Mouse (Mus musculus) liver, embryonic 16.5 days (tissue): Measurements from ENCODE around the gene Hivep2. TPM values are rescaled to one million over a fixed set of nuclear protein-coding genes. Genes with fewer than 3 reads are reported as not detected.

Experiments
- ATAC-seq: fragments of 200-750 bp; cut with Nextera tagmentation; 2 replicates; pipeline ENCODE4 v1.8.0; 2017; ENCODE audit warnings: low read depth, mild to moderate bottlenecking, moderate number of reproducible peaks, moderate library complexity
- H3K27ac ChIP-seq: fragments of 300-500 bp; sonication (generic); 2 replicates; pipeline ENCODE4 v1.5.1; 2014; ENCODE audit warnings: mild to moderate bottlenecking, low read length
- H3K27me3 ChIP-seq: fragments of 300-500 bp; sonication (generic); 2 replicates; pipeline ENCODE4 v1.6.1; 2014; ENCODE audit warnings: low read depth, low read length, mixed read lengths; ENCODE audit not compliant: control insufficient read depth, insufficient read depth
- H3K36me3 ChIP-seq: fragments of 300-500 bp; sonication (generic); 2 replicates; pipeline ENCODE4 v1.6.1; 2014; ENCODE audit warnings: mild to moderate bottlenecking; ENCODE audit not compliant: control insufficient read depth, insufficient read depth
- H3K4me1 ChIP-seq: fragments of 300-500 bp; sonication (generic); 2 replicates; pipeline ENCODE4 v1.6.1; 2014; ENCODE audit warnings: low read depth, low read length, mixed read lengths; ENCODE audit not compliant: control insufficient read depth
- H3K4me2 ChIP-seq: fragments of 300-500 bp; sonication (generic); 2 replicates; pipeline ENCODE4 v1.6.1; 2014; ENCODE audit warnings: low read depth, low read length, mixed read lengths
- H3K4me3 ChIP-seq: fragments of 300-500 bp; sonication (generic); 2 replicates; pipeline ENCODE4 v1.5.1; 2014; ENCODE audit warnings: low read depth, mild to moderate bottlenecking, low read length
- H3K9ac ChIP-seq: fragments of 300-500 bp; sonication (generic); 2 replicates; pipeline ENCODE4 v1.6.1; 2014; ENCODE audit warnings: low read depth, low read length
- H3K9me3 ChIP-seq: fragments of 300-500 bp; sonication (generic); replicated peaks from 2 replicates; pipeline ENCODE4 v1.6.1; 2016; ENCODE audit warnings: low read length; ENCODE audit not compliant: control insufficient read depth
- WGBS: fragments of 180-500 bp; shearing (Covaris S2); extraction: QIAGEN DNeasy Blood & Tissue Kit; methylation state at CpG from one replicate; pipeline ENCODE4 v1.1.7; 2014; ENCODE audit not compliant: insufficient replicate concordance; 5-methylcytosine and 5-hydroxymethylcytosine counted together
- polyA plus RNA-seq: library from polyadenylated mRNA; unstranded; fragments of >200 nt; fragmentation: Nextera tagmentation; extraction: Ambion mirVana; gene quantifications from 2 replicates; pipeline ENCODE4 v1.2.1, GENCODE M21; 2015

The Hivep2 gene
- polyA plus RNA-seq, 1 experiment from 2014 or later, result 0.55 TPM

DNA sequence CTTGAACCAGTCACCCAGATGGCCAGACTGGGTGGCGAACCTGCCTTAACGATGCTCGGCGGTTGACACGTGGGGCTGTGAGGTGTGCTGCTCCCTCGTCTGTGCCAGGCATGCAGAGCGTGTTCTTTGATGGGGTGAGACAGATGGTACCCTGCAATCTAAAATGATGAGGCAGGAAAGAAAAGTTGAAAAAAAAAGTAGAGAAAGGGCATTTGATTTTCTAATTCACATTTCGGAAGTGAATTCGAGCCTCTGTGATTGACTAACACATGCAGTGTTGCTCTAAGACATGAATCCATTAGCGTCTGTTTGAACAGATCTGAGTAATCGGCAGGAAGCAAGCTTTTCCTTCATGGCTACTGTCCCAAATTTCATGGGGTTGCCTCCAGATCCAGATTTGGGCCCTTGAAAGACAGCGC, 119.4 kb downstream of the Hivep2 start:
- H3K4me1 ChIP-seq, result no peaks in the 10 kb centered on the region
- H3K4me3 ChIP-seq, result no peak overlapping the region
- no peaks in the 10 kb centered on the region for H3K27me3 ChIP-seq
- 70% methylated on average over 12 of the region's 12 CpGs for WGBS
- 0 out of 2 replicates have a peak overlapping the region, but pooled peaks have one; percentile 39 for H3K4me2 ChIP-seq
- 0 out of 2 replicates have a peak overlapping the region, but pooled peaks have one; percentile 9 for H3K27ac ChIP-seq
- H3K9ac ChIP-seq, result no peak overlapping the region
- no peak for ATAC-seq
- no peaks in the 10 kb centered on the region for H3K9me3 ChIP-seq
- no peaks in the 10 kb centered on the region for H3K36me3 ChIP-seq

DNA sequence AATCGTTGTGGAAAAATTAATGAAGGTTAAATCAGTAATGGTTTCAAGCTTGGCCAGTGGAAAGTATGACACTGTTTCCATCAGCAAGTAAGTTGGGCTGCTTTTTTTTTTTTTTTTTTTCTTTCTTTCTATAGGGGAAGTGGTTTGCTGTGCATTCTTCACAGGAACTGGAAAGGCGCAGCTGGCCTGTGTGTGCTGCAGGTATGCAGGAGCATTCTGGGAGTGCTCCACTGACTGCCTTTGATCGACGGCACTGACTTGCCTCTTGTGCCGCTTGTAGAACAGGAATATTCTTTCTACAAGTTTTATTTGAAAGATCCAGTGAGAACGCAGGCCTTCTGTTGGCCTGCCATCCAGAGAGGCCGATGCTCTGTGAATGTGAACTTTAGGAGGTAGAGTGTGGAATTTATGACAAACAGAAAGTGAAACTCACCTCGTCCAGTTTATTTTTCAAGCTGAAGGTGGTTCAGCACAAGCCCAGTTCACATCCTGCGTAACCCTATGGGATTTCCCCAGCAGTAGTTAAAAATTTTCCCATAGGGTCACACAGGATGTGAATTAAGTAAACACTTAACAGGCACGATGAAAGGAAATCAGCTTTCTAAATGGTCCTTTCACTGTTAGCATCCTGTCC, 120.1 kb downstream of the Hivep2 start:
- H3K4me2 ChIP-seq, result peak overlapping the region; percentile 39
- peak; percentile 43; the same call in 1 of the 2 replicates for ATAC-seq
- H3K9me3 ChIP-seq, result no peaks in the 10 kb centered on the region
- no peaks in the 10 kb centered on the region for H3K36me3 ChIP-seq
- H3K4me1 ChIP-seq, result no peaks in the 10 kb centered on the region
- WGBS, result 16% methylated on average over 10 of the region's 10 CpGs
- H3K4me3 ChIP-seq, result peak overlapping the region; percentile 21
- H3K27me3 ChIP-seq, result no peaks in the 10 kb centered on the region
- H3K9ac ChIP-seq, result no peak overlapping the region
- no peak overlapping the region for H3K27ac ChIP-seq

DNA sequence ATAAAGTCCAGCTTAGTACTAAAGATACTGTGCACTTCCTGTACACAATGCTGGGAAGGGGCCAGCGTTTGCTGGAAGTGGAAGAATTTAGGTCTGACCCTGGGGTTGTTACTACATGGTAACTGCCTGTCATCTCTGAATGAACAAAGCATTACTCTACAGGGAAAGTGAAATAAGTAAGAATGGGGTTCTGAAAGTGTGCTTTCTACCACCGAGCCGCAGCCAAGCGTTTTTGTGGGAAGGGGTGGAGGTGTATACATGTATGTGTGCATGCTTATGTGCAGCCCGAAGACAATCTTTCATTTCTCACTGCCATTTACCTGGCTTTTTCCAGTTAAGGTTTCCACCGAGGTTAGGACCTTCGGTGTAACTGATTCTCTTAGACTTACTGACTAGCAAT, 121.4 kb downstream of the Hivep2 start:
- no peak overlapping the region for H3K9ac ChIP-seq
- no peaks in the 10 kb centered on the region for H3K27me3 ChIP-seq
- H3K36me3 ChIP-seq, result no peaks in the 10 kb centered on the region
- H3K4me2 ChIP-seq, result no peak overlapping the region
- no peaks in the 10 kb centered on the region for H3K9me3 ChIP-seq
- no peak overlapping the region for H3K27ac ChIP-seq
- no peak overlapping the region for H3K4me3 ChIP-seq
- no peaks in the 10 kb centered on the region for H3K4me1 ChIP-seq
- 50% methylated on average over 7 of the region's 7 CpGs for WGBS
- no peak for ATAC-seq

DNA sequence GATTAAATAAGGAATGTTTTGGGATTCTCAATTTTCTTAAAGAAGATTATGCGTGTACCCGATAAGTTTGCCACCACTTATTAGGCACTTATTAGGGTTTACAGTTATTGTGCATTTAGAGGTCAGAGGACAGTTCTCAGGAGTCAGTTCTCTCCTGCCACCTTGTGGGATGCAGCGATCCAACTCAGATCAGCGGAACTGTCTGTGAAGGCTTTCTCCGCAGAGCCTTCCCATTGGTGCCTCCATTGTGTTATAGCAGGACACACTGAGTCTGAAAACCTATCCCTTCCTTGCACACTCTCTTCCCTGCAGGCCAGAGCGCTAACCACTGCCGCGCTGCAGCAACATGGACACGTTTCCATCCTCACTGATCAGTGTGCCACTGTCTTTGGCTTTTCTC, 123.6 kb downstream of the Hivep2 start:
- no peak overlapping the region for H3K4me2 ChIP-seq
- ATAC-seq, result no peak
- no peak overlapping the region for H3K4me3 ChIP-seq
- H3K4me1 ChIP-seq, result no peaks in the 10 kb centered on the region
- no peak overlapping the region for H3K27ac ChIP-seq
- 54% methylated on average over 9 of the region's 9 CpGs for WGBS
- no peak overlapping the region for H3K9ac ChIP-seq
- H3K9me3 ChIP-seq, result no peaks in the 10 kb centered on the region
- H3K36me3 ChIP-seq, result no peaks in the 10 kb centered on the region
- no peaks in the 10 kb centered on the region for H3K27me3 ChIP-seq

DNA sequence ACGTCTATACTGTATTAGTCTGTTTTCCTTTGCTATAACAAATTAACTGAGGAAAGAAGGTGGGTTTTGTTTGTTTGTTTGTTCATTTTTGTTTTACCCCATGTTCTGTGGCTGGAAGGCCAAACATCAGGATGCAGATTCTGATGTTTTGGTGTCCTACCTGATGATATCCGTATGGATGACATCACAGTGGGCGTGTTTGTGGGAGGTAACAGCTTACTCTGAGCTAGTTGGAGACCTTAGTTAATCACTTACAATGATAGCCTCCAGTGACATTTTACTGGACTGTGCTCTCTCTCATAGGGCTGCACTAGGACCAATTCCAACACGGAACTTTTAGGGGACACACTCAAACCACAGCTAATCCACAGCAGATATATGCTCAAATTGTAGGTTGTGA, 128.2 kb downstream of the Hivep2 start:
- no peaks in the 10 kb centered on the region for H3K4me1 ChIP-seq
- no peaks in the 10 kb centered on the region for H3K9me3 ChIP-seq
- H3K9ac ChIP-seq, result no peak overlapping the region
- no peak for ATAC-seq
- H3K27me3 ChIP-seq, result no peaks in the 10 kb centered on the region
- no peak overlapping the region for H3K4me3 ChIP-seq
- no peaks in the 10 kb centered on the region for H3K36me3 ChIP-seq
- H3K4me2 ChIP-seq, result no peak overlapping the region
- WGBS, result 63% methylated on average over 4 of the region's 4 CpGs
- H3K27ac ChIP-seq, result no peak overlapping the region

DNA sequence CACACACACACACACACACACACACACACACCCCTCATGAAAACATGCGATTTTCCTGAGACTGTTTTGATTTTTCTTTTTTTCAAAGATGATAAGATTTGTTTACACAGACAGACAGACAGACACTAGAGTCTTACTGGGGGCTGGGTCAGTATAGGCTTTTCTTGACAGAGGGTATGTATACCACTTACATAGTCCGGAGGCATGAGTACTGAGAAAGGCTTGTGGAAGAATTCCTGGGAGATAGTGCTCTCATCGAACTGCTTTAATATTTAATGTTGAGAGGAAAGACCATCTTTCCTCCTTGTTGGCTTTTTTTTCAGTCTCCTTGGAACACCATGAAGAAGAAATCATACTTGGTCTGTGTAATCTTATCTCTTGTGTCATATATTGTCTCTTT, 130.2 kb downstream of the Hivep2 start:
- 56% methylated on average over 3 of the region's 3 CpGs for WGBS
- H3K36me3 ChIP-seq, result no peaks in the 10 kb centered on the region
- no peaks in the 10 kb centered on the region for H3K27me3 ChIP-seq
- no peak for ATAC-seq
- no peak overlapping the region for H3K4me3 ChIP-seq
- H3K9ac ChIP-seq, result no peak overlapping the region
- no peaks in the 10 kb centered on the region for H3K4me1 ChIP-seq
- no peaks in the 10 kb centered on the region for H3K9me3 ChIP-seq
- H3K27ac ChIP-seq, result no peak overlapping the region
- no peak overlapping the region for H3K4me2 ChIP-seq

DNA sequence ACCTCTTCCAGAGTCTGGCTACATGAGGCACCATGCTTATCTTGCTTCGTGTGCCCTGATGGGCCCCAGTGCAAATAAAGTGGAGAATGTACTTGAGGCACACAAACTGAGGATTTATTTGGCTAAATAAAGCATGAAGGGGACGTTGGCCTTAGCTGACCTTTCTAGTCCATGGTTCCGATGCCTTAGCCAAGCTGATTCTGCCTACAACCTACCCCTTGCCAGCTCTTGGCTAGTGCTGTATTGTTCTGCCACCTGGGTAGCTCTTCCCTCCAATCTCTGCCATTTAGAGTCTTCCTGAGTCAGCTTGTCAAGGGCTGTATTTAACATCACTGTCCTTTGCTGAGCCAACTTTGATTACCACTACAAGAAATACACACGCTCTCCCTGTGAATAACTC, 133.3 kb downstream of the Hivep2 start:
- Histone ChIP-seq H3K27ac (no peak overlapping the region), H3K4me3 (no peak overlapping the region), H3K4me1 (no peaks in the 10 kb centered on the region), H3K4me2 (no peak overlapping the region), H3K27me3 (no peaks in the 10 kb centered on the region), H3K9me3 (no peaks in the 10 kb centered on the region), H3K9ac (no peak overlapping the region), H3K36me3 (no peaks in the 10 kb centered on the region)
- ATAC-seq, result no peak
- 61% methylated on average over 4 of the region's 4 CpGs for WGBS

DNA sequence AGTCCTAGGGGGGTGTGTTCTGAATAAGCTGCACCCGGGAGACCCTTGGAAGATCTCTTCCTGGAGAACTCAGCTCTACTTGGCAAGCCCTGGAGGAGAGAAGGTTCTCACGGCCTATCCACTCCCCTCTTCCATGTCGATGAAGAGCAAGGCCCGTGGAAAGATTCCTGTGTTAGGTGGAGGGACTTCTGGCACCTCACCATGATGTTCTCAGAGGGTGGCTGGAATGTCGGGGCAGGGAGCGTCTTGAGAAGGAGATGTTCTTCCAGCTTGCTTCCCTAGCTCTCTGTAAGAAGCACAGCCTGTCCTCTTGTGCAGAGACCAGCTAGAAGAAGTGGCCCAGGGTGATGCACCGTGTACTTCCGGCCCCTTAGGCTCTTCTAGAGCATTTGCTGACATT, 134.2 kb downstream of the Hivep2 start:
- Histone ChIP-seq H3K9ac (no peak overlapping the region), H3K4me3 (no peak overlapping the region), H3K9me3 (no peaks in the 10 kb centered on the region), H3K27me3 (no peaks in the 10 kb centered on the region), H3K27ac (no peak overlapping the region), H3K4me2 (no peak overlapping the region), H3K4me1 (no peaks in the 10 kb centered on the region), H3K36me3 (no peaks in the 10 kb centered on the region)
- no peak for ATAC-seq
- 61% methylated on average over 8 of the region's 8 CpGs for WGBS

DNA sequence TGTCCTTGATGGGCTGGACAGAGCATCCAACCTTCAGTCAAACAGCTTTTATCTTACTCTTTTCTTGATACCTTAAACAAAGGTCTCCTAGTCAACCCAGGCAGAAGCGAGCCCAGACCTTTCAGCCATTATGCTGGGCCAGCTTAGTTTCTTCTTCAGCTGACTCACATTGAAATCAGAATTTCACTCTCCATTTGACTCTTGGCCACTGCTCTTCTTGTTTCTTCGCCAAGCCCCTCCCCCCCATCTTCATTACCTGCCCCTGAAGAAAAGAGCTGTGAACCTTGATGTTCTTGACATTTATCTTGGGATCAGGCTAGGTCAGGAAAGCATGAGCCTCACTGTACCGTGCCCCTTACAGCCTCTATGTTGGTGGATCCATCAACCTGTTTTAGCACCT, 135.0 kb downstream of the Hivep2 start:
- H3K36me3 ChIP-seq, result no peaks in the 10 kb centered on the region

More for the DNA sequence above, 135.0 kb downstream of the Hivep2 start:
- Histone ChIP-seq H3K4me3 (no peak overlapping the region), H3K9ac (no peak overlapping the region), H3K27me3 (no peaks in the 10 kb centered on the region), H3K9me3 (no peaks in the 10 kb centered on the region), H3K27ac (no peak overlapping the region), H3K4me2 (no peak overlapping the region), H3K4me1 (no peaks in the 10 kb centered on the region)
- ATAC-seq, result no peak
- WGBS, result 63% methylated on average over 3 of the region's 3 CpGs
